Mouse (Mus musculus): ENCODE data around the gene Zfp202. TPM values are rescaled to one million over a fixed set of nuclear protein-coding genes. Genes with fewer than 3 reads are reported as not detected.

The Zfp202 gene
- polyA plus RNA-seq, 1 experiment from 2014 or later = 8.1 TPM

DNA sequence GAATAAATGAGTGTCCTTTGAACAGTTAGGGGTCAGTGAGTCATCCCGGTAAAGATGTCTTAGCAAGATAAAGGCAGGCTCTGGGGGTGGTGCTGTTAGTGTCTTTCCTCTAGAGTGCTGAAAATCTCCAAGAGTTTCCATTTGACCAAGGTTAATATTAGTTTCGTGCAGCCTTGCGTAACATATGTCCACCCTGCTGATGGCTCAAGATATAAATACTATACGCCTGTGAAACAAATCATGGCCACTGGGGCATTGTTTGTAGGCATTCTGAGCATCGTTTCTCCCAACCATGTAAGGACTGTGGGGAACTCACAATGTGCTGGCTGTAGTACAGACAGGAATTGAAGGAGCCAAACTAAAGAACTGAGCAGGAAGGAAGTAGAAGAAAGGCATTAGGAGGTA, 14.4 kb downstream of the Zfp202 start:
- DNase-seq (ENCODE audit: low spot score) (no peak), ATAC-seq (replicated peaks; ENCODE audit: low FRiP score) (no peak)
- H3K9ac ChIP-seq (ENCODE audit: low read length) = no peak overlapping the region
- no peaks in the 10 kb centered on the region for H3K4me1 ChIP-seq (replicated peaks; ENCODE audit: control insufficient read depth, insufficient read depth, low read length)
- H3K9me3 ChIP-seq (ENCODE audit: control insufficient read depth, low read length) = no peaks in the 10 kb centered on the region
- no peak overlapping the region for H3K27ac ChIP-seq (ENCODE audit: low read depth, low read length)
- no peak overlapping the region for H3K4me3 ChIP-seq (ENCODE audit: low read depth, low read length)
- peaks cover 3% of the 10 kb centered on the region; the same call in 1 of the 2 replicates for H3K36me3 ChIP-seq (ENCODE audit: control insufficient read depth, insufficient read depth, low read length)
- no peaks in the 10 kb centered on the region for H3K27me3 ChIP-seq (ENCODE audit: control insufficient read depth, insufficient read depth, low read length)
- 87% methylated on average over 5 of the region's 5 CpGs for WGBS
- no peak overlapping the region for H3K4me2 ChIP-seq (ENCODE audit: low read depth, low read length, severe bottlenecking)

DNA sequence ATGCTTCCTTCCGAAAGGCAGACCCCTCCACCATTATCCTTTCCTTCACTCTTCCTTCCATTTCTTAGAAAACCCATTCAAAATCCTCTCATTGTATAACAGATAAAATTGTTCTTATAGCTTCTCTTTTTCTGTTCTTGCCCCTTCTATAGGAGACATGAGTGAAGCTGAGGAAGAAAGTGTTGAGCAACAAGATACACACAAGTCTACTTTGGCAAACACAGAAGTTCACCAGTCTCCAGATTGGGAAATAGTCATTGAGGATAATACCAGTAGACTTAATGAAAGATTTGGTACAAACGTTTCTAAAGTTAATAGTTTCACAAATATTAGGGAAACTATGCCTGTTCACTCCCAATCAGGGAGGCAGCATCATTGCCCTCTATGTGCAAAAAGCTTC, 18.6 kb downstream of the Zfp202 start:
- Histone ChIP-seq H3K9me3 (ENCODE audit: control insufficient read depth, low read length) (no peaks in the 10 kb centered on the region), H3K27ac (ENCODE audit: low read depth, low read length) (no peak overlapping the region), H3K9ac (ENCODE audit: low read length) (no peak overlapping the region), H3K27me3 (ENCODE audit: control insufficient read depth, insufficient read depth, low read length) (no peaks in the 10 kb centered on the region), H3K4me2 (ENCODE audit: low read depth, low read length, severe bottlenecking) (no peak overlapping the region), H3K4me1 (replicated peaks; ENCODE audit: control insufficient read depth, insufficient read depth, low read length) (no peaks in the 10 kb centered on the region), H3K4me3 (ENCODE audit: low read depth, low read length) (no peak overlapping the region), H3K36me3 (ENCODE audit: control insufficient read depth, insufficient read depth, low read length) (peaks cover 3% of the 10 kb centered on the region; the same call in 1 of the 2 replicates)
- 94% methylated on average over 2 of the region's 2 CpGs for WGBS
- no peak for ATAC-seq (replicated peaks; ENCODE audit: low FRiP score)
- DNase-seq (ENCODE audit: low spot score) = no peak

DNA sequence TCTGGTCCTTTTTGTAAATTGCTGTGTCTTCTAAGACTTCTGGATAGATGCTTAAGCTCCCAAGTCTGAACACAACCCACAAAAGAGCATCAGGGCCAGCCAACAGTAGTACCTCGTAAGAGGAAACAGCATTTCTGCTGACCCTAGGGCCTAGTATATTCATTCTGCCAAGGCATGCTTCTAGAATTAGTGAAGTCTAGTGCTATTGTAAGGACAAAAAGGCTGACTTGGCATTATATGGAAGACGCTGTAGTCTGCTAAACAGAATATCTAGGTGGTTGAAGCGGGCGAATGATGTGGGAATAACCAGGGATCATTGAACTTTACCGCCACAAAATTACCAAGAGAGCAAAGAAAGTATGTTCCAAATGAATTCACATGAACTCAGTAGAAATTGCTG, 21.9 kb downstream of the Zfp202 start:
- Histone ChIP-seq H3K9ac (ENCODE audit: low read length) (no peak overlapping the region), H3K4me1 (replicated peaks; ENCODE audit: control insufficient read depth, insufficient read depth, low read length) (no peaks in the 10 kb centered on the region), H3K4me2 (ENCODE audit: low read depth, low read length, severe bottlenecking) (no peak overlapping the region), H3K27ac (ENCODE audit: low read depth, low read length) (no peak overlapping the region), H3K36me3 (ENCODE audit: control insufficient read depth, insufficient read depth, low read length) (peaks cover 3% of the 10 kb centered on the region; the same call in 1 of the 2 replicates), H3K9me3 (ENCODE audit: control insufficient read depth, low read length) (no peaks in the 10 kb centered on the region), H3K4me3 (ENCODE audit: low read depth, low read length) (no peak overlapping the region), H3K27me3 (ENCODE audit: control insufficient read depth, insufficient read depth, low read length) (no peaks in the 10 kb centered on the region)
- ATAC-seq (replicated peaks; ENCODE audit: low FRiP score) (no peak), DNase-seq (ENCODE audit: low spot score) (no peak)
- WGBS = 97% methylated on average over 5 of the region's 5 CpGs

DNA sequence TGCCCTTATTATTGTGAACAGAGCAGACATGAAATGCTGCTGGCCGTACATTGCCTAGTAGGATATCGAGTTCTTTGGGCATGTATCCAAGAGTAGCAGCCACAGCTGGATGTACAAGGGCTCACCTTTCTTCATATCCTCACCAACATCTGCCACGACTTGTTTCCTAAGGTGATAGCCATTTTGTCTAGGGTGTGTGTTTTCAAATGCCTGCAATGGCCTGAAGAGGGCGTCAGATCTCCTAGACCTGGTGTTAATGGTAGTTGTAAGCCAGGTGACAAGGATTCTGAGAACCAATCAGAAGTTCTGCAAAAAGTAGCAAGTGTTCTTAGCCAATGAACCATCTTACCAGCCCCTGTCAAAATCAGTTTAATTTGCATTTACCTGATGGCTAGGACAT, 24.5 kb downstream of the Zfp202 start:
- no peaks in the 10 kb centered on the region for H3K4me1 ChIP-seq (replicated peaks; ENCODE audit: control insufficient read depth, insufficient read depth, low read length)
- ATAC-seq (replicated peaks; ENCODE audit: low FRiP score) = no peak
- no peak overlapping the region for H3K27ac ChIP-seq (ENCODE audit: low read depth, low read length)
- no peak overlapping the region for H3K4me3 ChIP-seq (ENCODE audit: low read depth, low read length)
- no peak overlapping the region for H3K9ac ChIP-seq (ENCODE audit: low read length)
- no peaks in the 10 kb centered on the region; the same call in 1 of the 2 replicates for H3K36me3 ChIP-seq (ENCODE audit: control insufficient read depth, insufficient read depth, low read length)
- no peak overlapping the region for H3K4me2 ChIP-seq (ENCODE audit: low read depth, low read length, severe bottlenecking)
- WGBS = 80% methylated on average over 4 of the region's 4 CpGs
- DNase-seq (ENCODE audit: low spot score) = no peak
- no peaks in the 10 kb centered on the region for H3K9me3 ChIP-seq (ENCODE audit: control insufficient read depth, low read length)
- H3K27me3 ChIP-seq (ENCODE audit: control insufficient read depth, insufficient read depth, low read length) = no peaks in the 10 kb centered on the region

DNA sequence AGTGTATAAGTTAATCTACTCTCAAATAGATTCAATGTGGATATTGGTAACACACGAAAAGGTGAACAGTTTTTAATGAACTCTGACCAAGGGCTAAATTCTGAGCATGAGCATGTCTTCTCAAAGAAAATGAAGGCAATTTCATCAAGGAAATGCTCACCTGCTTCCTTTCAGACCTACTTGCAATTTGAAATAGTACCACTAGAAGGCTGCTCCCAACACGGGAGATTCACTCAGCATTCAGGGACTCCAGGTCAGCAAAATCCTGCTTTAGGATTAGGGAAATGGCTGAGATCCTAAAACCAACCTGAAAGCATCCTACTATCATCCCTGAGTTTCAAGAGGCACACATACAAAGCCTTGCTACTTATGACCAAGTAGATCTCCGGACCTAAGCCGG, 32.2 kb downstream of the Zfp202 start:
- WGBS = 65% methylated on average over 4 of the region's 4 CpGs
- no peak for ATAC-seq (replicated peaks; ENCODE audit: low FRiP score)

DNA sequence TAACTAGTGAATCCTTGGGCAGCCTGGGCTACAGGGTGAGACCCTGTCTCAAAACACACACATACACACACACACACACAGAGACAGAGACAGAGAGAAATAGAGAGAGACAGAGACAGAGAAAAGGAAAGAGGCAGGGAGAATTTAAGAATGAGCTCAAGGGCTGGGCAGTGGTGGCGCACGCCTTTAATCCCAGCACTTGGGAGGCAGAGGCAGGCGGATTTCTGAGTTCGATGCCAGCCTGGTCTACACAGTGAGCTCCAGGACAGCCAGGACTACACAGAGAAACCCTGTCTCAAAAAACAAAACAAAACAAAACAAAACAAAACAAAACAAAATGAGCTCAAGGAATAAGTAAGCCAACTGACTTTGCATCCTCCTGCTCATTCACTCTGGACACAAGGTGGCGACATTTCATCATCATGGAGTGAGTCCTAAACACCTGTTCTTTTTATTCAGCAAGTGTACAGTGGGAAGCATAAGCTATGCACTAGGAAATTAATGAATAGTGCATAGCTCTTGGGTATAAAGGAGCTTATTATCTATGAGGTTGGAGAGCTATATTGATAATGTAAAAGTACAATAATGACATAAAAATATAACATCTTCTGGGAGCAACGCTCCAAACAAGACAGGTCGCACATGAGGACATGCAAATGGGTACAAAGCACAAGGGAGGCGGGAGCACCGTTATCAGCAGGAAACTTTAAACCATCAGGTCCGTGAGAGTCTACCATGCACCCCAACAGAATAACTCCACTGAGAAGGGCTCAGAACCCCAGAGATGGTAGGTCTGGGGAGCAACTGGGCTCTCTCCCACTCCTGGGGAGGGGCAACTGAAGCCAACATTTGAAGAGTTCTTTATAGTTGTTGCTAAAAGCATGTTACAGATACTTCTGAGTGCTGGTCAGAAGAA, 36.0 kb downstream of the Zfp202 start:
- H3K4me3 ChIP-seq (ENCODE audit: low read depth, low read length) = no peak overlapping the region
- no peak overlapping the region for H3K4me2 ChIP-seq (ENCODE audit: low read depth, low read length, severe bottlenecking)
- no peaks in the 10 kb centered on the region for H3K36me3 ChIP-seq (ENCODE audit: control insufficient read depth, insufficient read depth, low read length)
- H3K9ac ChIP-seq (ENCODE audit: low read length) = no peak overlapping the region
- no peak overlapping the region for H3K27ac ChIP-seq (ENCODE audit: low read depth, low read length)
- no peaks in the 10 kb centered on the region for H3K4me1 ChIP-seq (replicated peaks; ENCODE audit: control insufficient read depth, insufficient read depth, low read length)
- peak; percentile 82 for ATAC-seq (replicated peaks; ENCODE audit: low FRiP score)
- H3K27me3 ChIP-seq (ENCODE audit: control insufficient read depth, insufficient read depth, low read length) = no peaks in the 10 kb centered on the region
- peak; percentile 63 for DNase-seq (ENCODE audit: low spot score)
- no peaks in the 10 kb centered on the region for H3K9me3 ChIP-seq (ENCODE audit: control insufficient read depth, low read length)
- 76% methylated on average over 10 of the region's 10 CpGs for WGBS

More for the DNA sequence above, 32.2 kb downstream of the Zfp202 start:
- Histone ChIP-seq H3K27ac (ENCODE audit: low read depth, low read length) (no peak overlapping the region), H3K4me2 (ENCODE audit: low read depth, low read length, severe bottlenecking) (no peak overlapping the region), H3K27me3 (ENCODE audit: control insufficient read depth, insufficient read depth, low read length) (no peaks in the 10 kb centered on the region), H3K36me3 (ENCODE audit: control insufficient read depth, insufficient read depth, low read length) (no peaks in the 10 kb centered on the region), H3K9ac (ENCODE audit: low read length) (no peak overlapping the region), H3K4me1 (replicated peaks; ENCODE audit: control insufficient read depth, insufficient read depth, low read length) (no peaks in the 10 kb centered on the region), H3K4me3 (ENCODE audit: low read depth, low read length) (no peak overlapping the region), H3K9me3 (ENCODE audit: control insufficient read depth, low read length) (no peaks in the 10 kb centered on the region)
- no peak for DNase-seq (ENCODE audit: low spot score)

DNA sequence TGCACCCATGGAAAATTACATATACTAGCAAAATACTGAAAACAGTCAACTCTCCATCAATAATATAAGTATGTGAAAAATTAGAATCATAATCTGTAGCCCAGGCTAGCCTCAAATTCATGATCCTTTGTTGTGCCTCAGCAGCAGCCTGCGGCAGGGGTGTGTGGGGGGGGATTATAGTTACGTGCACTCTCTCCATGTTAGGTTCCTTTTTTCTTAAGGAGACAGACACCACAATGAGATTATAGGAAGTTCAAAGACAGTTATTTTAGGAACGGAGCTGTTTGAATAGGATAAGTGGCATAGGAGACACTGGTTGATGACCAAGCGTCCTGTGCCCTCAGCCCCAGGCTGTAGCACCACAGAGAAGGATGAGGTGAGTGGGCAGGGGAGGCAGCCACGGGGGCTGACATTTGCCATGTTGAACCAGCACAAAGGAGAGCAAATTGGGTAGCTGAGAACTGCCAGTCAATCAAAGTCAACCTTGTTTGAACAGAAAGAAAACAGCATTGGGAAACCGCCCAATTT, 36.8 kb downstream of the Zfp202 start:
- no peaks in the 10 kb centered on the region for H3K27me3 ChIP-seq (ENCODE audit: control insufficient read depth, insufficient read depth, low read length)
- no peak for DNase-seq (ENCODE audit: low spot score)
- no peaks in the 10 kb centered on the region for H3K4me1 ChIP-seq (replicated peaks; ENCODE audit: control insufficient read depth, insufficient read depth, low read length)
- no peak for ATAC-seq (replicated peaks; ENCODE audit: low FRiP score)
- no peak overlapping the region for H3K27ac ChIP-seq (ENCODE audit: low read depth, low read length)
- H3K9ac ChIP-seq (ENCODE audit: low read length) = no peak overlapping the region
- no peak overlapping the region for H3K4me2 ChIP-seq (ENCODE audit: low read depth, low read length, severe bottlenecking)
- 57% methylated on average over 6 of the region's 6 CpGs for WGBS
- no peaks in the 10 kb centered on the region for H3K9me3 ChIP-seq (ENCODE audit: control insufficient read depth, low read length)
- no peak overlapping the region for H3K4me3 ChIP-seq (ENCODE audit: low read depth, low read length)
- no peaks in the 10 kb centered on the region for H3K36me3 ChIP-seq (ENCODE audit: control insufficient read depth, insufficient read depth, low read length)

DNA sequence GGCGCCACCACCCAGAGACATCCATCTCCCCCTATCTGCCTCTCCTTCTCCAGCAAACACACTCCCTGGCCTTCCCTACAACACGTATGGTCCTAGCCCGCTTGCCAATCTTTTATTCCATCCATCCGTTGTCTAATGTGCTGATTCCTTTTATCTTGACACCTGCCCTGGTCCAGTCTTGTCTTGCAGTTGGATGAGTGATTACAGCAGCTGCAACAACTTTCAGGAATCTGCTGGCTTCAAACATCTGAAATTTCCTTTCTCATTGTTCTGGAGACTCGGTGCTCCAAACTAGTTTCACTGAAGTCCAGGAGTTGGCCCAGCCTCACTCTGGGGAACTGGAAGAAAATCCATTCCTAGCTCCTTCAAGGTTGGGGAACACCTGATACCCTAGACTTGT, 37.4 kb downstream of the Zfp202 start:
- Histone ChIP-seq H3K4me3 (ENCODE audit: low read depth, low read length) (no peak overlapping the region), H3K27ac (ENCODE audit: low read depth, low read length) (no peak overlapping the region), H3K27me3 (ENCODE audit: control insufficient read depth, insufficient read depth, low read length) (no peaks in the 10 kb centered on the region), H3K36me3 (ENCODE audit: control insufficient read depth, insufficient read depth, low read length) (no peaks in the 10 kb centered on the region), H3K4me2 (ENCODE audit: low read depth, low read length, severe bottlenecking) (no peak overlapping the region), H3K9ac (ENCODE audit: low read length) (no peak overlapping the region), H3K4me1 (replicated peaks; ENCODE audit: control insufficient read depth, insufficient read depth, low read length) (no peaks in the 10 kb centered on the region), H3K9me3 (ENCODE audit: control insufficient read depth, low read length) (no peaks in the 10 kb centered on the region)
- DNase-seq (ENCODE audit: low spot score) = no peak
- WGBS = 70% methylated on average over 5 of the region's 5 CpGs
- no peak for ATAC-seq (replicated peaks; ENCODE audit: low FRiP score)

DNA sequence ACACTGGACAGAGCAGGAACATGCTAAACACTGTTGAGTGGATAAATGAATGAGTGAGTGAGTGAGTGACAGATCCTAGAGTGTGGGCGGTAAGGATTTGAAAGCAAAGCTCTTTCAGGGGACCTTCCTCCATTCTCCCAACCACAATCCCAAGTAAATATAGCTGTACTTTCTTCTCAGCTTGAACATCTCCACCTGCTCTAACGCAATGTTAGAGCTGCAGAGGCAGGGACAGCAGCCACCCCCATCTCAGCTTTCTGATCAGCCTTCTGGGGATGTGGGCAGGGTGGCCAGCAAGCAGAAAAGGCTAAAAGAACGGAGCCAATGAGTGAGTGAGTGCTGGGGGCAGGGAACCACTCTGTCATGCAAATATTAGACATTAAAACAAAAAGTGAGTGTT, 38.9 kb downstream of the Zfp202 start:
- no peak overlapping the region for H3K4me2 ChIP-seq (ENCODE audit: low read depth, low read length, severe bottlenecking)
- no peak overlapping the region for H3K27ac ChIP-seq (ENCODE audit: low read depth, low read length)
- WGBS = 86% methylated on average over 3 of the region's 3 CpGs
- H3K9ac ChIP-seq (ENCODE audit: low read length) = no peak overlapping the region
- H3K27me3 ChIP-seq (ENCODE audit: control insufficient read depth, insufficient read depth, low read length) = no peaks in the 10 kb centered on the region
- no peak for ATAC-seq (replicated peaks; ENCODE audit: low FRiP score)
- H3K9me3 ChIP-seq (ENCODE audit: control insufficient read depth, low read length) = no peaks in the 10 kb centered on the region
- H3K36me3 ChIP-seq (ENCODE audit: control insufficient read depth, insufficient read depth, low read length) = no peaks in the 10 kb centered on the region
- no peak for DNase-seq (ENCODE audit: low spot score)
- H3K4me3 ChIP-seq (ENCODE audit: low read depth, low read length) = no peak overlapping the region
- H3K4me1 ChIP-seq (replicated peaks; ENCODE audit: control insufficient read depth, insufficient read depth, low read length) = no peaks in the 10 kb centered on the region
